Mouse (Mus musculus) stomach, postnatal 0 days (tissue): ENCODE results near the gene Armc2. TPM values are rescaled to one million over a fixed set of nuclear protein-coding genes. Genes with fewer than 3 reads are reported as not detected.

Experiments
- ATAC-seq: fragments of 200-750 bp; cut with Nextera tagmentation; 2 replicates; pipeline ENCODE4 v1.8.0; 2017; ENCODE audit not compliant: low FRiP score, low TSS enrichment
- DNase-seq: peaks from one replicate; pipeline ENCODE4 v3.0.0-alpha.2; 2016; ENCODE audit warnings: low spot score
- H3K27ac ChIP-seq: fragments of 300-500 bp; sonication (generic); replicated peaks from 2 replicates; pipeline ENCODE4 v1.5.1; 2014; ENCODE audit warnings: mild to moderate bottlenecking, control low read depth
- H3K27me3 ChIP-seq: fragments of 300-500 bp; sonication (generic); 2 replicates; pipeline ENCODE4 v1.6.1; 2014; ENCODE audit warnings: low read length; ENCODE audit not compliant: control insufficient read depth, insufficient read depth
- H3K36me3 ChIP-seq: fragments of 300-500 bp; sonication (generic); 2 replicates; pipeline ENCODE4 v1.6.1; 2014; ENCODE audit warnings: low read length, mixed read lengths; ENCODE audit not compliant: control insufficient read depth, insufficient read depth
- H3K4me1 ChIP-seq: fragments of 300-500 bp; sonication (generic); replicated peaks from 2 replicates; pipeline ENCODE4 v1.6.1; 2014; ENCODE audit warnings: antibody characterized with exemption; ENCODE audit not compliant: control insufficient read depth, insufficient read depth
- H3K4me2 ChIP-seq: fragments of 300-500 bp; sonication (generic); replicated peaks from 2 replicates; pipeline ENCODE4 v1.6.1; 2014; ENCODE audit warnings: low read depth, mild to moderate bottlenecking, control low read depth, moderate library complexity
- H3K4me3 ChIP-seq: fragments of 300-500 bp; sonication (generic); 2 replicates; pipeline ENCODE4 v1.5.1; 2014; ENCODE audit warnings: low read depth, low read length, control low read depth
- H3K9ac ChIP-seq: fragments of 300-500 bp; sonication (generic); 2 replicates; pipeline ENCODE4 v1.6.1; 2014; ENCODE audit warnings: mild to moderate bottlenecking, low read length, control low read depth, mixed read lengths
- H3K9me3 ChIP-seq: fragments of 300-500 bp; sonication (generic); 2 replicates; pipeline ENCODE4 v1.6.1; 2016; ENCODE audit warnings: low read length; ENCODE audit not compliant: control insufficient read depth
- CTCF ChIP-seq: IDR thresholded peaks from 2 replicates; pipeline ENCODE4 v1.5.1; 2016; ENCODE audit warnings: antibody characterized with exemption, low read depth, mild to moderate bottlenecking, moderate library complexity
- EP300 ChIP-seq: optimal IDR thresholded peaks from 2 replicates; pipeline ENCODE3; 2016; ENCODE audit warnings: antibody characterized with exemption
- WGBS: fragments of 180-500 bp; shearing (Covaris S2); extraction: QIAGEN DNeasy Blood & Tissue Kit; methylation state at CpG from one replicate; pipeline ENCODE4 v1.1.7; 2014; 5-methylcytosine and 5-hydroxymethylcytosine counted together
- polyA plus RNA-seq: library from polyadenylated mRNA; unstranded; fragments of >200 nt; fragmentation: Nextera tagmentation; extraction: Ambion mirVana; gene quantifications from 2 replicates; pipeline ENCODE4 v1.2.1, GENCODE M21; 2015

The Armc2 gene
- polyA plus RNA-seq, 1 experiment from 2014 or later: 1.8 TPM

DNA sequence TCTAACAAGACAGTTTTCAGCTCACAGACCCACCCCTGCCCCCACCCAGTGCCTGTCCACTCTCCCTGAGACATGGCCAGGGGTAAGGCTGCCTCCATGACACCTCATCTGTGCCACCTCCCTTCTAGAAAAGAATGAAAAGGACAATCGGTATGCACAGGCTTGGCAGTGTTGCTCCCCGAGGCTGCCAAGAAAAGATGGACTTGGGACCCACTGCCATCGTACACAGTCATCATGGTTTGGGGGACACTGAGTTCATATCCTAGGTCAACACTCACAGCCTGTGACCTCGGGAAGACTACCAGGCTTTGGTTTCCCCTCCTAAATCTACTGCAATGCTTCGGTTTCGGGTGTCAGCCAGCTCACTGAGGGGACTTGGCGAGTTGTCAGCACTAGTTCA is 35.4 kb downstream of the Armc2 start:
- H3K9me3 ChIP-seq: no peaks in the 10 kb centered on the region
- H3K36me3 ChIP-seq: no peaks in the 10 kb centered on the region
- H3K4me1 ChIP-seq: no peaks in the 10 kb centered on the region
- ATAC-seq (no peak), DNase-seq (no peak)
- no peak overlapping the region for H3K4me3 ChIP-seq
- no peak for TF ChIP-seq CTCF
- TF ChIP-seq EP300: no peak
- H3K4me2 ChIP-seq: no peak overlapping the region
- no peak overlapping the region for H3K27ac ChIP-seq
- no peaks in the 10 kb centered on the region for H3K27me3 ChIP-seq
- H3K9ac ChIP-seq: no peak overlapping the region
- WGBS: 66% methylated on average over 7 of the region's 7 CpGs

DNA sequence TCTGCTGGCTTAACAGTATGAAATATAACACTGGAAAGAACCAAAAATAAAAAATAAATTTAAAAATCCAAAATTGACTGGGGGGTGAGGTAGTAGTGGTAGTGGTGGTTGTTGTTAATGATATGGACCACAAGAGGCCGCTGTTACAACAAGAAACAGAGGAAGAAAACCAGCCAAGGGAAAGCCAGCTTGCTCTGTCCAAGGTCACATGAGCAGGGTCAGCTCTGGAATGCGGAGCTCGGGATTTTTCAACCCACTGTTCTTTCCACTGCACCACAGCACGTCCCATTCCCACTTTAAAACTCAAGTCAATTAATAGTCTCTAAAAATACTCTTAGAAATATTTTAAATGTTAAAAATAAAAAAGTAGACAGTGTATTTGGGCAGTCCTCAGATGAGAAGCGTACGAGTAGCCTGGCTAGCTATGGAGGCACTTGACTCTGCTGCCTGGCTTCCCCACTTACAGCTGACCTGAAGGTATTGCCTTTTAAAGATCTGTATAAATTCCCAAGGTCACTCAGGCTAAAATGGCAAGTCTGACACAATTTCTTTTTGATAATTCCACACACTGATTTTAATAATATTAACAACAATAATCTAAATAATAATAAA is 37.4 kb downstream of the Armc2 start:
- no peak overlapping the region for H3K27ac ChIP-seq
- ATAC-seq: peak; percentile 76
- WGBS: 19% methylated on average over 6 of the region's 6 CpGs

DNA sequence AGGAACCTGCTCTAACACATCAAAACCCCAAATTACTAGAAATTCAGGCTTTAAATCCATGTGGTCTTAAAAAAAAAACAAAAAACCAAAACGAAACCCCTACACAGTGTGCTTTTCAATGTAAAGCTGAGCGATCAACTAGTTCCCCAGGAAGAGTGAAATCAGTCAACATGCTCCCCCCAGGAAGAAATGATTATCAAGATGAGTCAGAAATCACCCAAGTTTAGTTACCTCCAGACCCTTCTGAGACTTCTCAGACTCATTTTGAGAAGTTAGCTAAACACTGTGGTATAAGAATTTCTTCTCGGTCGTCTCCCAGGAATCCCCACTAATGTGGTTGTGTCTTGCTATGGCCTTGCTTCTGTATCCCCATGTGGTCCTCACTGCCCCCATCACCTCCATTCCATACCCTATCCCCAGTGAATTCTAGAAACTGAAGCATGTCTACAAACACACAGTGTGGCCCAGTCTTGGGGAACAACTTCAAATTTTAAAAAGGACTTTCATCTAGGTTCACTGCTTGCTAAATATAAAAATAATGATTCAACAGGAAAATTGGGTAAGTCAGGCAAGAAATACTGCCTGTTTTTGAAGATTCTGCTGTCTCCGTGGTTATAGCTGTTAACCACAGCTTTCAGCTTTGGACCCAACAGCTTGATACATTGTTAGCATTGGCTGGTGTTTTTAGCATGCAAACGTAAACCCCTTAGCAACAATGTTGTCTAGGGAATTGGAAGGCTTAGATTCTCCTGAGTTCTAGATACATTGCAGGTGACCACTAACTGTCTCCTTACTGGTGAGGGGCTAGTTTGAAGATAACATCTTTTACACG is 39.6 kb downstream of the Armc2 start:
- H3K36me3 ChIP-seq: no peaks in the 10 kb centered on the region
- WGBS: 71% methylated on average over 7 of the region's 7 CpGs
- H3K4me2 ChIP-seq: no peak overlapping the region
- no peaks in the 10 kb centered on the region for H3K4me1 ChIP-seq
- ATAC-seq (no peak), DNase-seq (no peak)
- no peak overlapping the region for H3K9ac ChIP-seq
- no peaks in the 10 kb centered on the region for H3K9me3 ChIP-seq
- TF ChIP-seq EP300: no peak
- no peak overlapping the region for H3K4me3 ChIP-seq
- no peaks in the 10 kb centered on the region for H3K27me3 ChIP-seq
- H3K27ac ChIP-seq: no peak overlapping the region

More for the DNA sequence above, 37.4 kb downstream of the Armc2 start:
- H3K9ac ChIP-seq: no peak overlapping the region
- peak; percentile 73 for TF ChIP-seq CTCF
- no peak for TF ChIP-seq EP300
- H3K36me3 ChIP-seq: no peaks in the 10 kb centered on the region
- no peaks in the 10 kb centered on the region for H3K4me1 ChIP-seq
- H3K4me3 ChIP-seq: no peak overlapping the region
- H3K4me2 ChIP-seq: no peak overlapping the region
- DNase-seq: peak; percentile 55
- no peaks in the 10 kb centered on the region for H3K9me3 ChIP-seq
- H3K27me3 ChIP-seq: no peaks in the 10 kb centered on the region

DNA sequence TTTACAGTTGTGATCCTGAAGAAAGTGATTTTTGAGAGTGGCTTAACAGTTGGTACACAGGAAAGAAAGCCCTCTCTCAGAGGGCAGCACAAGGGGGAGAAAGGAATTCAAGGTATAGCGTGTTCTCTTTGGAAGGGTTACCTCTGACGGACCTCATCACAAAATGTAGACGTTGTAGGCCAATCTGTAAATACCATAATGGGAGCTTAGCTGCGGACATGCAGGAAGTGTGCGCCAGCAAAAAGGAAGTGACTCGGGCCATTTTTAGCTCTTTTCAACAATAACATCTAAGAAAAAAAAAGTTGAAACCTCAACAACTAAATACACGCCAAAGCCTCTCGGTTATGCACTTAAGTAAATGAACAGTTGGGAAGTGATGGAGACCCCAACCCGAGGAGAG is 45.6 kb downstream of the Armc2 start:
- no peak overlapping the region for H3K4me3 ChIP-seq

DNA sequence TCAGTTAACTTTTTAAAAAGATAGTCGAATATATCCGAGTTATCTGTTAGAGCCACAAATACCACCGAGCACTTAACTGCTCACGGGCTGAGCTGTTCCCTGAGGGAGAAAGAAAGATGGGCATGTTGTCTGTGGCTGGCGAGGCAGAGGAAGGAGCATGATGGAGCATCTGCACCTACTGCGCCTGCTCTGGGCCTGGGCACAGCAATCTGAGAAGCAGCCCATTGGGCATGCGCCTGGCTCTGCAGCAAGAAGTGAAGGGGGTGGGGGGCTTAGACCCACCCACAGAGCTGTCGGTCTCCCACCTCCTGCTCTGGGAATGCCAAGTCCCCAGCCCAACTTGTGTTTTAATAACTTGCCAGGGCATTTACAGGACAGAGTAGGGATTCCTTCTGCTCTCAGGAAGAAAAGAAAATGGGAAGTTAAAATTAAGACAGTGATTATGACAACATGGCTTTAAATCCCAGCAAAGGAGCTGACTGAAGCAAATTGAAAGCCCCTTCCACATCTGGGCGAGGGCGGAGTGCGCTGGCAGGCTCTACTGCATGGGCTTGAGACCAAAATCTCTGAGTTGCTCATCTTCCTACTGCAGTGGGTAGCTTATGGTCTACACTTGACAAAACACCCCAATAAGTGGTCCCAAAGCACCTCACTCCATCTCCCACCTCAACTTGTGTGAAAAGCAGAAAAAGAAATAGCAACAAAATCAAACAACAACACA is 50.2 kb downstream of the Armc2 start:
- H3K4me1 ChIP-seq: no peaks in the 10 kb centered on the region
- no peaks in the 10 kb centered on the region for H3K9me3 ChIP-seq
- H3K4me3 ChIP-seq: no peak overlapping the region
- H3K9ac ChIP-seq: no peak overlapping the region
- H3K36me3 ChIP-seq: no peaks in the 10 kb centered on the region
- H3K27ac ChIP-seq: no peak overlapping the region
- H3K4me2 ChIP-seq: no peak overlapping the region
- 77% methylated on average over 11 of the region's 11 CpGs for WGBS
- no peaks in the 10 kb centered on the region for H3K27me3 ChIP-seq
- TF ChIP-seq CTCF: no peak
- TF ChIP-seq EP300: no peak
- ATAC-seq (no peak), DNase-seq (no peak)

More for the DNA sequence above, 45.6 kb downstream of the Armc2 start:
- Histone ChIP-seq H3K36me3 (no peaks in the 10 kb centered on the region), H3K9me3 (no peaks in the 10 kb centered on the region), H3K4me2 (no peak overlapping the region), H3K27me3 (no peaks in the 10 kb centered on the region), H3K9ac (no peak overlapping the region), H3K27ac (no peak overlapping the region), H3K4me1 (no peaks in the 10 kb centered on the region)
- no peak for TF ChIP-seq EP300
- ATAC-seq (no peak), DNase-seq (no peak)
- 69% methylated on average over 9 of the region's 9 CpGs for WGBS

DNA sequence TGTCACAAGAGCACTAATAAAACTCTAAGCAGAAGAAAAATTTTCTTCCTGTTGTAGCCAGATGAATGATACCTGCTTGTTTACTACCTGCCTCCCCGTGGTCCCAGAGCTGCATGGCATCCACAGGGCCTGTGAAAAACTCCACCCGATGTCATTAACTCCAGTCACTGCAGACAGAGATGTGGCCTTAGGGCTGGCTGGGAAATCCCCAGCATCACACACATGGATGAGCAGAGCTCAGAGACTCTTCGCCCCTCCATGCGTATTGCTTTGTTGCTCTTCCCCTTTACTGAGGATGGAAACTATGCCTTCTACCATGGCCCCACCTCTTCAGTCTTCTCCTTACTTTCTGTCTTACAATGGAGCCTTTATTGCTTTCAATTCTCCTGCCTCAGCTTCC is 55.5 kb downstream of the Armc2 start:
- H3K4me2 ChIP-seq: no peak overlapping the region
- no peak overlapping the region for H3K9ac ChIP-seq
- ATAC-seq (no peak), DNase-seq (no peak)
- no peak overlapping the region for H3K27ac ChIP-seq
- WGBS: 79% methylated on average over 4 of the region's 4 CpGs
- H3K9me3 ChIP-seq: no peaks in the 10 kb centered on the region
- H3K4me3 ChIP-seq: no peak overlapping the region
- no peaks in the 10 kb centered on the region for H3K27me3 ChIP-seq
- no peaks in the 10 kb centered on the region for H3K4me1 ChIP-seq
- TF ChIP-seq EP300 (no peak), CTCF (no peak)
- no peaks in the 10 kb centered on the region for H3K36me3 ChIP-seq
